Mouse (Mus musculus): ENCODE results near the gene Atl2. TPM values are rescaled to one million over a fixed set of nuclear protein-coding genes. Genes with fewer than 3 reads are reported as not detected.

Gene Atl2
- total and polyA plus RNA-seq, 3 experiments = 18.0 to 43.3 (median 37.1) TPM

DNA sequence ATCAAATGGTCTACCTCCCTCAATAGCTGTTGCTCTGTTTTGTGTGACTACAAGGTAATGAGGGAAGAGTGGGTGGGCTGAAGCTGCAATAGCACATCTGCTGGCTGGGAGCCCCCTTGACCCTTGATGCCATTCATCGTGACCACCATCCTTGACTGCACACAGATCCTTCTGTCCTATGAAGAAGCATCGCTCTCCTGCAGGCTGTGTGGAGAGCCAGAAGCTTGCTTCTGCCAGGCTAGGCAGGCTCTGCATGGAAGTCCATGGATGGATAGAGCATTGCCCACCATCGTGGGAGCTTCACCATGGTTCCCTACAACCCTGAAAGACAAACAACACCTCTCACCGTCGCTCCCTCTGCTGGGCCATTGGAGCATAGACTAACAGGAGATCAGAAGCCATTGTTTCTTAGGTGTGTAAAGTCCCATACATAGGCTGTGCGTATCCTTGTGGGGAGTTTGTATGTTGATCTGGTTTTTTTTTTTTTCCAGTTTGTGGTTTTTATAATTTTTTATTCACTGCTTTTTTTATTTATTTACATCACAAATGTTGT lies 69.4 kb downstream of the Atl2 start:
- dilution Hi-C loops (cut with MboI; ENCODE audit: extremely low pct_ligation_motif_present, extremely low pct_unique_long_range_greater_than_20kb, low sequenced_read_pairs) (no loop called here), in situ Hi-C loops (cut with MboI; ENCODE audit: low pct_ligation_motif_present, low pct_unique_long_range_greater_than_20kb, low sequenced_read_pairs) (loop anchor here (25.0 kb wide), 1 partner anchor 714 kb away; no protein-coding TSS in a partner anchor)
- H3K27me3 ChIP-seq (replicated peaks) = no peaks in the 10 kb centered on the region
- no peak overlapping the region for H3K4me2 ChIP-seq (ENCODE audit: insufficient read depth, low read depth, poor library complexity, severe bottlenecking)
- no peak overlapping the region for H3K4me3 ChIP-seq (replicated peaks in 1 of 3; ENCODE audit: low read depth in 2 of 3, low read length in 2 of 3, poor library complexity in 1 of 3)
- peaks cover 0 to 3% of the 10 kb centered on the region in 2 experiments; a peak in 2 of 4 replicates for H3K4me1 ChIP-seq (ENCODE audit: control insufficient read depth in 1 of 2, insufficient read depth in 2 of 2)
- peak; percentile 20 for DNase-seq (ENCODE audit: extremely low read depth)
- H3K36me3 ChIP-seq (replicated peaks in 1 of 2; ENCODE audit: control insufficient read depth in 1 of 2, insufficient read depth in 1 of 2, low read length in 1 of 2) = no peaks in the 10 kb centered on the region
- no peak overlapping the region for H3K9ac ChIP-seq (ENCODE audit: insufficient read depth, low read depth)
- TF ChIP-seq SMC3 (IDR thresholded peaks at IDR 0.05; ENCODE audit: low read depth, low read length) (peak; percentile 49), CTCF (conservative IDR thresholded peaks at IDR 0.05 in 1 of 2, IDR thresholded peaks at IDR 0.05 in 1 of 2; ENCODE audit: low read depth in 2 of 2, low read length in 2 of 2) (peak in 1 of 2 experiments; percentile 47; a peak in 2 of 4 replicates), POLR2A (IDR thresholded peaks at IDR 0.05; ENCODE audit: low read depth, low read length) (no peak)
- H3K79me2 ChIP-seq (replicated peaks; ENCODE audit: control insufficient read depth, extremely low read depth, insufficient read depth, poor library complexity, severe bottlenecking) = no peaks in the 10 kb centered on the region
- no peak overlapping the region for H3K27ac ChIP-seq (ENCODE audit: insufficient read depth, low read depth)
- H3K9me3 ChIP-seq (replicated peaks; ENCODE audit: low read length) = no peaks in the 10 kb centered on the region

DNA sequence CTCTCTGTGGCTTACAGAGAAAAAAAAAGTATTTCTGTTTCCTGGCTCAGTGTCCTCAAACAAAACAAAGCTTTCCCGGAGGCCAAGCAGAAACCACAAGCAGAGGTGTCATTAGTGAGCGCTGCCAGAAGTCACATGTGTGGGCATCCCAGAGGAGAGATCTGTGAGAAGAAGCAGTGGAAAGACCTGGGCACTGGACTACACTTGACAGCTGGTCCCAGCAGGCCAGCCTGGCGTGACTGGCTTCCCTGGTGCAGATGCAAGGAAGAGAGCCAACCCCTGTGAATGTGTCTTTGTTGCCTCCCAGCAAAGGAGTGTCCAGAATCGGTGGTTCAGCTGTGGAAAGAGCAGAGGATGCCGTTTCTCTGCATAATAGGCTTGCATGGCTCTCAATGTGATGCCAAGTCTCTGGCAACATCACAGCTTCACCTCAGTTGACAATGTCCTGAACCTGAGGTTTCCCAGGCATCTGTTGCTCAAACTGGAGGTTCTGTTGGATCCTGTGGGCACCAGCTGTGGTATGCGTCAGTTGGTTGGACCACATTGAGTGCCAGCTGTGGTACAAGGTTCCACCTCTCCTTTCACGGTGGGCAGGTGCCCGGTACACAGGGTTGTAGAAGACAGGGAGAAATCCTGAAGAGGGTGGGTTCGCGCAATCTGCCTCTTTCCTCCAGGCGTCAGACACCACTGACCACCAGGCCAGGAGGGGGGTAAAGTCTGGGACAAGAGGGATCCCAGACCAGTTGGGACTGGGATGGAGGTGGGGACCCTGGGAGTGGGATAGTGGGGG lies 70.5 kb downstream of the Atl2 start:
- Histone ChIP-seq H3K79me2 (replicated peaks; ENCODE audit: control insufficient read depth, extremely low read depth, insufficient read depth, poor library complexity, severe bottlenecking) (no peaks in the 10 kb centered on the region), H3K4me2 (ENCODE audit: insufficient read depth, low read depth, poor library complexity, severe bottlenecking) (no peak overlapping the region), H3K27ac (ENCODE audit: insufficient read depth, low read depth) (no peak overlapping the region), H3K9me3 (replicated peaks; ENCODE audit: low read length) (no peaks in the 10 kb centered on the region), H3K4me3 (replicated peaks in 1 of 3; ENCODE audit: low read depth in 2 of 3, low read length in 2 of 3, poor library complexity in 1 of 3) (no peak overlapping the region), H3K36me3 (replicated peaks in 1 of 2; ENCODE audit: control insufficient read depth in 1 of 2, insufficient read depth in 1 of 2, low read length in 1 of 2) (no peaks in the 10 kb centered on the region), H3K9ac (ENCODE audit: insufficient read depth, low read depth) (no peak overlapping the region), H3K4me1 (ENCODE audit: control insufficient read depth in 1 of 2, insufficient read depth in 2 of 2) (peaks cover 0 to 9% of the 10 kb centered on the region in 2 experiments; a peak in 2 of 4 replicates), H3K27me3 (replicated peaks) (no peaks in the 10 kb centered on the region)
- DNase-seq (ENCODE audit: extremely low read depth) = no peak
- TF ChIP-seq JUND (conservative IDR thresholded peaks at IDR 0.05; ENCODE audit: low read depth, low read length) (no peak), TCF12 (IDR thresholded peaks at IDR 0.05; ENCODE audit: low read depth, low read length) (no peak), ELF1 (IDR thresholded peaks at IDR 0.05; ENCODE audit: low read depth, low read length) (no peak), RCOR1 (conservative IDR thresholded peaks at IDR 0.05; ENCODE audit: low read depth, low read length) (no peak), ZMIZ1 (IDR thresholded peaks at IDR 0.05; ENCODE audit: low read depth, low read length) (no peak), MAFK (IDR thresholded peaks at IDR 0.05; ENCODE audit: insufficient replicate concordance, low read length) (no peak), MAX (IDR thresholded peaks at IDR 0.05; ENCODE audit: low read length) (no peak), NELFE (IDR thresholded peaks at IDR 0.05; ENCODE audit: low read depth, low read length) (no peak), NRF1 (IDR thresholded peaks at IDR 0.05; ENCODE audit: low read depth, low read length) (no peak), MXI1 (IDR thresholded peaks at IDR 0.05; ENCODE audit: low read depth, low read length) (no peak), POLR2A (IDR thresholded peaks at IDR 0.05; ENCODE audit: low read depth, low read length) (no peak), BHLHE40 (IDR thresholded peaks at IDR 0.05; ENCODE audit: low read depth, low read length) (no peak), PAX5 (IDR thresholded peaks at IDR 0.05; ENCODE audit: low read length) (no peak), GABPA (IDR thresholded peaks at IDR 0.05; ENCODE audit: insufficient replicate concordance, low read depth, low read length) (no peak)
- dilution Hi-C loops (cut with MboI; ENCODE audit: extremely low pct_ligation_motif_present, extremely low pct_unique_long_range_greater_than_20kb, low sequenced_read_pairs) (no loop called here), in situ Hi-C loops (cut with MboI; ENCODE audit: low pct_ligation_motif_present, low pct_unique_long_range_greater_than_20kb, low sequenced_read_pairs) (loop anchor here (25.0 kb wide), 1 partner anchor 713 kb away; no protein-coding TSS in a partner anchor)

Measured in CH12.LX (cell line).